Mouse (Mus musculus) spleen, adult 2 months (tissue): ENCODE data around the gene Eif2b4.

ENCODE experiments used
- CTCF ChIP-seq: fragments of 200-500 bp; IDR thresholded peaks from 2 replicates; pipeline ENCODE4 v1.5.1; 2011; ENCODE audit warnings: mild to moderate bottlenecking, inconsistent platforms; ENCODE audit not compliant: insufficient read depth, insufficient read length, insufficient replicate concordance; ENCODE audit errors: extremely low read depth
- POLR2A ChIP-seq: fragments of 200-500 bp; IDR thresholded peaks from 2 replicates; pipeline ENCODE4 v1.6.1; 2011; ENCODE audit warnings: low read depth, low read length, inconsistent platforms

DNA sequence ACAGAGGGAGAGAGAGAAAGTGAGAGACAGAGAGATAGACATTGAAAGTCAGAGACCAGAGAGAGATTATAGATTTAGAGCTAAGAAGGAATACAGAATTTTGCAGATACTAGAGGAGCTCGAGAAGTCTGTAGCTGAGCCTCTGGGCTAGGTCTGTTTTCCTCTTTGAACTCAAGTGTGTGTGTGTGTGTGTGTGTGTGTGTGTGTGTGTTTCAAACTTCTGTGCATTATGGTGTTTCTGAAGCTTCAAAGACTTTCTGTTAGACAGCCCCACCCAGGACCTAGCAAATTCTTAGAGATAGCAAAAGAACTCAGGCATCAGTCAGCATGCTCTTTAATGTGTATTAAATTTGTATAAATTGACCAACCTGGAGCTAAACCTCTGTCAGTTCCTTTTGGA is 33.4 kb upstream of the Eif2b4 start:
- TF ChIP-seq POLR2A (no peak), CTCF (no peak)
